Mouse (Mus musculus) granulocyte monocyte progenitor cell, adult 5-6 weeks (primary cell): Measurements from ENCODE around the gene Angel1. TPM values are rescaled to one million over a fixed set of nuclear protein-coding genes. Genes with fewer than 3 reads are reported as not detected.
A peak's percentile ranks its signal among the peaks of the same experiment; 100 is the strongest.

Experiments used
- ATAC-seq: replicated peaks from 2 replicates; pipeline ENCODE4 v1.8.0; 2016; ENCODE audit warnings: mild to moderate bottlenecking, moderate TSS enrichment, inconsistent platforms; ENCODE audit not compliant: poor library complexity, severe bottlenecking
- total RNA-seq, 2 experiments: library from RNA; stranded (forward) in 1 of 2; stranded (reverse) in 1 of 2; fragments of 200-712, 200-1000 nt in 1 of 2; fragments of >200 nt in 1 of 2; fragmentation: Nextera tagmentation in 1 of 2; gene quantifications; 2 replicates each; pipeline ENCODE4 v1.2.3; 2014 to 2017

Gene Angel1
- total RNA-seq (2014; fragmentation: Nextera tagmentation), result 7.2 and 9.7 TPM in 2 replicates
- 0.62 and 2.8 TPM in 2 replicates for total RNA-seq (2017)

- ATAC-seq, result peak; percentile 97
Measured at GRCm38 (mm10) chr12:86726120-86726640, at the start of gene Angel1. Gene Angel1 (minus strand): TSS chr12:86726460.

DNA sequence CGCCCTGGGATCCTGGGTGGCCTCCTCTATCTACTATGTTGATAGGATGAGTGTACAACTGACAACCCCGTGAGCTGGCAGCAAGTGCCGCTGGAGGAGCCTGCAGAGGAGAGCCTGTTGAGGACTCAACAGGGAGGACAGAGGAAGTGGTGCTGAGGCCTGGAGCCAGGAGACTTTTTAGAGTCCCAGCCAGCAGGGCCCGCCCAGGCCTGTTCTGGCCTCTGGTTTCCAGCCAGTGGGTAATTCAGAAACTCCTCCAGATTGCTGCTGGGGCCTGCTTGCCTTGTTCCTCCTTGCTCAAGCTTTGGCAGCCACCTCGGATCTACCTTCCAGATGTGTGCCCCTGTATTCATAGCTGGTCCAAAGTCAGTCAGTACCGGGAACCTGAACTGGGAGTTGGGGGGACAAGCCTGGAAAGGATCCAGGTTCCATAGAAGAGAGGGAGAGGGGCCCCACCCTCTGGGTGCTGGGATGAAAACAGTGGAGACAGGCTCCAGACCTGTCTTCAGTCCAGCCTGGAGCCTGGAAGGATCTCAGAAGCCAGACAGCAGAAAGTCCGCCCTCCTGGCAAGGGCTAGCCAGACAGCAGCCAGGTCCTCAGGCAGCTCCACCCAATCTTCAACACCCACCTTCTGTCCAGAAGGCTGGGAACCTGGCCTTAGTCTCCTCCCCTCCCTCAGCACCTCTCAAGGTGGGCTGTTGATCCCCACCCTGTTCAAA is 49.5 kb upstream of the Angel1 start:
- ATAC-seq, result no peak

GRCm38 (mm10) chr12:86772551-86772950 is 46.3 kb upstream of the Angel1 start:
- no peak for ATAC-seq

GRCm38 (mm10) chr12:86771823-86772427 is 45.7 kb upstream of the Angel1 start:
- ATAC-seq, result peak; percentile 83

- ATAC-seq, result no peak
Measured at GRCm38 (mm10) chr12:86770927-86771326, 44.7 kb upstream of the Angel1 start.

GRCm38 (mm10) chr12:86770261-86770670 is 44.0 kb upstream of the Angel1 start:
- no peak for ATAC-seq

DNA sequence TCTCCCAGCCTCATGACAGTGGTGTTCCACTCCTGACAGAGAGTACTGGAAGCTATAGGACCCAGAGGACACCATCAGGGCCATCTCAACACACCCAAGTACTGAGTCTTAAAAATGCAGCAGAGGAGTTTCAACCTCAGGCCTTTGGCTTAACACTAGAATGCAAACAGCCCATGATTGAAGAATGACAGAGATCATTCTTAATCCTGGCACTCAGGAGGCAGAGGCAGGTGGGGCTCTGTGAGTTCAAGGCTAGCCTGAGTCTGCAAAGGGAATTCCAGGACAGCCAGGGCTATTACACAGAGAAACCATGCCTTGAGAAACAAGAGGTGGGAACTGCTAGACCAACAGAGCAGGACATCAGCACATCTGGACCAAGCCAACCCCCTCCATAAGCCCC is 43.6 kb upstream of the Angel1 start:
- no peak for ATAC-seq

GRCm38 (mm10) chr12:86768986-86769580 is 42.8 kb upstream of the Angel1 start:
- peak; percentile 78 for ATAC-seq

GRCm38 (mm10) chr12:86767868-86768631 is 41.8 kb upstream of the Angel1 start:
- ATAC-seq, result peak; percentile 46

DNA sequence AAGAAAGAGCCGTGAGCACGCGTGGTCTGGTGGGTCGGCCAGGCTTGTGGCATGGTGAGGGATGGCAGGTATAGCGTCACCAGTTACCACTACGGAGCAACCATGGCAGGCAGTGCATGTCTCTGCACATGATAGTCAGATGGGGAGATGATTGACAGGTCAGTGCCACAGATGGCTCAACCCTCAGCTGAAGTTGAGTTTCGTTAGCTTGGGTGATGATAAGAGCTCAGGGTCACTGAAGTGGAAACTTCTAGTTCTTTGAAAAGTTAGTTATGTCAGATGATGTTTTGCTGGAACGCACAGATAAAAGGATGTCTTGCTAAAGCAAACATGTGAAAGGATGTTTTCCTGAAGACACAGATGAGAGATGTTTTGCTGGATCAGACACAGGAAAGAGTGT is 40.2 kb upstream of the Angel1 start:
- ATAC-seq, result no peak

DNA sequence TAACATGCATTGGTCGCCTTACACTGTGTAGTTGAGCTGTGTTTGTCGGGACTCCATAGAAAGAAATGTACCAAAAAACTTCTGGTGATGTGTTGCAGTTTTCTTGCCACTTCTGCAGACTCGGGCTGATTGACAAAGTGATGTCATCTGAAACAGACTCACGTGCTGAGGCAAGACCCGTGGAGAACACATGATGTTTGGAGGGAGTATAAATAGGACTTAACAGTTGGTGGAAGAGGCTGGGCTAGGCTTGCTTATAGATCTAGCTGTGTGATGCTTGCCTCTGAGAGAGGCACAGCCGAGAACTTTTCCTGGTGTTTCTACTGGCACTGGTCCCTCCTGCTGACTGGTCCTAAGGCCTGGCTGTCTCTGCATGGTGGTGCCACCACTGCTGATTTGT is 37.8 kb upstream of the Angel1 start:
- ATAC-seq, result no peak

DNA sequence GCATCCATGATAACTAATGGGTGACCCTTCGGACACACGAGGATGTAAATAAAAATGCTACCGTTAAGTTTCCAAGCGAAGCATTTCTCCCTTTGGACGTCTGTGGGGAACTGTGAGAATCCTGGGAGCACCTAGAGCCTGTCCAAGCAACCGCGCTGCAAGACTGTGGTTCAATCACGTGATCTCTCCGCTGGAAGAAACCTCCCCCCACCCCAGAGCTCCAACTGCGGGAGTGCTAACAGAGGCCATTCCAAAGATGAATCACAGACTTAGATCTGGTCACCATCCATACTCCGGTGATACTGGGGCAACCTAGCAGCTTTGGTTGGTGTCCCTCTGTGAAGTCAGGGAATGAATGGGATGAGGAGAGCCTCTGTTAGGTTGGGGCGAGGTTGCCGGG is 34.8 kb upstream of the Angel1 start:
- ATAC-seq, result no peak

- no peak for ATAC-seq
Measured at GRCm38 (mm10) chr12:86734319-86734810, 8.1 kb upstream of the Angel1 start, which contains the start of gene Lrrc74a. Gene Lrrc74a (plus strand): TSS chr12:86734369.

GRCm38 (mm10) chr12:86725706-86726105 is 554 bp downstream of the Angel1 start:
- peak; percentile 4; the same call in 1 of the 2 replicates for ATAC-seq

- ATAC-seq, result no peak
Measured at GRCm38 (mm10) chr12:86724300-86724699, 2.0 kb downstream of the Angel1 start.

GRCm38 (mm10) chr12:86721453-86721852 is 4.8 kb downstream of the Angel1 start:
- ATAC-seq, result no peak

DNA sequence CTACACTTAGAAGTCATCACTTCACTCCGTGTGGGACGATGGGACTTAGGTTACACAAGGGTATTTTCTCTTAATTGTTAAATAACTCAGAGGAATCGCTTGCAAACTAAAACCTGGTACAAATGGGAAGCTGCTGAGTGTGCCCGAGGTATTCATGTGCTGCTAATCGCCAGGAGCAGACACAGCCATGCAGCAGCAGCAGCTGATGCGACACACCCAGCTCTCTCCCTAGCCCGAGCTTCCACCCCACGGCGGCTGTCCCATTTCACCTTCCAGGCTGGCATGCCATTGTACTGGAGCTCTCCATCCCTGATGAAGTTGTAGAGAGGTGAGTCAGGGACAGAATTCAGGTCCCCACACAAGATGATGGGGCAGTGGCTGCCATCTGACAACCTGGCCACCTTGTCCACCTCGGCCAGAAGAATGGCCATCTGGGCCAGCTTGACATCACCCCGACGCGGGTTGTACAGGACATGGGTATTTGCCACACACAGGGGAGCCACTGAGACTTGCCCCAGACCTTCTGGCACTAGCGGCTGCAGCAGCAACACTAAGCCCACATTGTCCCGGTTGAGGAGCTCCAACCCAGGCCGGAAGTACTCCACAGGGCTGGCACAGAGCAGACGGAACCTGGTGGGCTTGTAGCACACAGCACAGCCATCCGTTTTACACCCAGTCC is 6.2 kb downstream of the Angel1 start:
- no peak for ATAC-seq

- ATAC-seq, result no peak
Measured at GRCm38 (mm10) chr12:86716962-86717361, 9.3 kb downstream of the Angel1 start.

- 0 out of 2 replicates have a peak, but pooled peaks have one; percentile 17 for ATAC-seq
Measured at GRCm38 (mm10) chr12:86715401-86715800, 10.9 kb downstream of the Angel1 start.

DNA sequence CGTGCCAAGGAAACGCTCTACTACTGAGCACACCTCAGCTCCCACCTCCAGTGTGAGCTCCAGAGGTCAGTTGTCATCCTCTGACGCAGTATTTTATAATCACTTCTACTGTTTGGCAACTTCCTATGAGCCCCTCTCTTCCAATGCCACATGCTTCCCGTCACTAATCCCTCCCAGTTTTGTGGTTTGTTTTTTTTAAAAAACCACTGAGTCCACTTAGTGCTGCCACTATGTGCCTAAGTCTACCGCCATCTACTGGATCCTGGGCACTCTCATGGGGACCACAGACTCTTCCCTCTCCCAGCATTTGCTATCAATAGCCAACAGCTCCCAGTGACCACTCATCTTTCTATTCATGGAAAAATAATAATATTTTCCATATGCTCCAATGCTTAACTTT is 12.2 kb downstream of the Angel1 start:
- peak; percentile 97 for ATAC-seq
